8 mouse cellular contexts compared by ENCODE assay signal in genomic region chr13:46418141-46418601, GRCm38 (mm10). TPM values are rescaled to one million over a fixed set of nuclear protein-coding genes. Genes with fewer than 3 reads are reported as not detected.
A peak's percentile ranks its signal among the peaks of the same experiment; 100 is the strongest.
DNase-seq lines count a peak whose midpoint lies in the region; ATAC-seq and TF ChIP-seq lines count a peak whose summit lies in the region.

Rbm24 (plus strand) TSS chr13:46418434.

- H3K36me3 ChIP-seq in forebrain, embryonic 10.5 days (replicated peaks), result peaks cover 9% of the 10 kb centered on the region
- peaks cover 25% of the 10 kb centered on the region for H3K36me3 ChIP-seq in heart, embryonic 14.5 days (ENCODE audit: control insufficient read depth, insufficient read depth, low read length)

- TF ChIP-seq CTCF in bone marrow, adult 2 months (IDR thresholded peaks at IDR 0.05; ENCODE audit: control insufficient read depth, insufficient read depth, low read length), result no peak

- peak within 1 kb of the TSS; percentile 39 for H3K27ac ChIP-seq in bone marrow, adult 2 months (ENCODE audit: control insufficient read depth, insufficient read depth, low read depth, low read length, poor library complexity)
- H3K27ac ChIP-seq in forebrain, embryonic 10.5 days, result peak within 1 kb of the TSS; percentile 87
- peak within 1 kb of the TSS; percentile 97 to 99 for H3K27ac ChIP-seq in heart, embryonic 14.5 days (replicated peaks in 1 of 2; ENCODE audit: control insufficient read depth in 1 of 2, insufficient read depth in 1 of 2, low read depth in 2 of 2, low read length in 2 of 2)

- DNase-seq in MN1 (ENCODE audit: low spot score), result peak; percentile 59
- DNase-seq in forebrain, embryonic 10.5 days (ENCODE audit: extremely low spot score, low spot score), result peak; percentile 81
- peak; percentile 29 to 42 for DNase-seq in layer of hippocampus, postnatal 14 days (ENCODE audit: low spot score in 2 of 2)
- peak; percentile 49 for DNase-seq in lung, postnatal 10 days
- DNase-seq in right cerebral cortex, postnatal 25 days, result peak; percentile 66
- no peak for DNase-seq in c-Kit-positive CD71-positive TER-119-positive erythroid progenitor cells, embryonic 14.5 days (ENCODE audit: low spot score)

- no peaks in the 10 kb centered on the region for H3K9me3 ChIP-seq in forebrain, embryonic 10.5 days
- H3K9me3 ChIP-seq in heart, embryonic 14.5 days (ENCODE audit: control insufficient read depth, low read length), result no peaks in the 10 kb centered on the region

- peak within 1 kb of the TSS; percentile 73 for H3K4me2 ChIP-seq in heart, embryonic 14.5 days (ENCODE audit: low read length)

- no peak for TF ChIP-seq POLR2A in bone marrow, adult 2 months (IDR thresholded peaks at IDR 0.05; ENCODE audit: borderline replicate concordance, control insufficient read depth, low read depth, low read length)

- H3K27me3 ChIP-seq in forebrain, embryonic 10.5 days (ENCODE audit: poor library complexity, severe bottlenecking), result peaks cover 20% of the 10 kb centered on the region
- peaks cover 3% of the 10 kb centered on the region; the same call in 1 of the 2 replicates for H3K27me3 ChIP-seq in heart, embryonic 14.5 days (ENCODE audit: control insufficient read depth, insufficient read depth, low read length)

- peak within 1 kb of the TSS; percentile 100 for H3K9ac ChIP-seq in heart, embryonic 14.5 days (ENCODE audit: low read length)

- 2% methylated on average over 40 of the region's 41 CpGs for WGBS in bone marrow, adult 2 months
- WGBS in forebrain, embryonic 10.5 days, result under 1% methylated on average over 41 of the region's 41 CpGs
- under 1% methylated on average over 34 of the region's 41 CpGs for WGBS in heart, embryonic 14.5 days

- H3K4me1 ChIP-seq in bone marrow, adult 2 months (ENCODE audit: control insufficient read depth, insufficient read depth, low read length), result no peaks in the 10 kb centered on the region
- peaks cover 26% of the 10 kb centered on the region for H3K4me1 ChIP-seq in forebrain, embryonic 10.5 days
- H3K4me1 ChIP-seq in heart, embryonic 14.5 days (ENCODE audit: control insufficient read depth in 2 of 2, insufficient read depth in 2 of 2, low read length in 2 of 2), result peaks cover 3 to 8% of the 10 kb centered on the region in 2 experiments; a peak in 3 of 4 replicates

- H3K4me3 ChIP-seq in bone marrow, adult 2 months (replicated peaks; ENCODE audit: control insufficient read depth, low read depth, low read length), result peak within 1 kb of the TSS; percentile 53
- peak within 1 kb of the TSS; percentile 67 for H3K4me3 ChIP-seq in forebrain, embryonic 10.5 days
- peak within 1 kb of the TSS; percentile 62 to 80 for H3K4me3 ChIP-seq in heart, embryonic 14.5 days (ENCODE audit: control insufficient read depth in 1 of 2, insufficient read depth in 1 of 2, low read depth in 1 of 2, low read length in 2 of 2)

- ATAC-seq in heart, embryonic 14.5 days (ENCODE audit: insufficient number of reproducible peaks, insufficient read depth, low FRiP score, low read depth), result peak; percentile 88

RNA-seq across cellular contexts. Expression of gene Rbm24, which starts in this region (rescaled TPM):
- polyA plus RNA-seq in bone marrow, adult 2 months (2011; ENCODE audit: insufficient read depth, insufficient read length, low replicate concordance, missing spikeins), result 1.3 and 3.5 TPM in 2 replicates
- polyA plus RNA-seq in forebrain, embryonic 10.5 days (2016; fragmentation: Nextera tagmentation; extraction: Ambion mirVana), result 1.4 and 1.5 TPM in 2 replicates
- 138 and 141 TPM in 2 replicates for polyA plus RNA-seq in heart, embryonic 14.5 days (2014; fragmentation: Nextera tagmentation; extraction: Ambion mirVana)
- total RNA-seq in layer of hippocampus, postnatal 14 days (2021), result 10 to 100 TPM; 15.4 to 17.2 TPM

Comparison
In these comparisons a context has a peak if more than half of its experiments do, and no peak if none do; other contexts are left out.
1. RNA of gene Rbm24 (polyA plus RNA-seq): 138 to 141 TPM in heart, embryonic 14.5 days; 1.3 to 3.5 TPM in bone marrow, adult 2 months and 1.4 to 1.5 TPM in forebrain, embryonic 10.5 days; every median in the first group is over 10 times any median in the second.
2. H3K27ac ChIP-seq: peak in every context shown above with its lines; median percentile 98 in heart, embryonic 14.5 days; 87 in forebrain, embryonic 10.5 days; 39 in bone marrow, adult 2 months.
3. Peak in every context shown above with its lines, with median percentiles within 50 percentile points of each other: H3K4me3 ChIP-seq.